Mouse (Mus musculus): ENCODE measurements around the gene Rcc2.

The Rcc2 gene

GRCm38 (mm10) chr4:140684881-140685303 is 15.4 kb upstream of the Rcc2 start:
- peak; percentile 54 for DNase-seq (ENCODE audit: low spot score)

- DNase-seq (ENCODE audit: low spot score): no peak
These were observed 12.1 kb upstream of the Rcc2 start for GRCm38 (mm10) chr4:140688044-140688825.

GRCm38 (mm10) chr4:140688826-140689425 is 11.4 kb upstream of the Rcc2 start:
- no peak for DNase-seq (ENCODE audit: low spot score)

- no peak for DNase-seq (ENCODE audit: low spot score)
These were observed 10.3 kb upstream of the Rcc2 start for GRCm38 (mm10) chr4:140689873-140690655.

GRCm38 (mm10) chr4:140691481-140691880 is 8.9 kb upstream of the Rcc2 start:
- no peak for DNase-seq (ENCODE audit: low spot score)

- DNase-seq (ENCODE audit: low spot score): no peak
These were observed 6.8 kb upstream of the Rcc2 start for GRCm38 (mm10) chr4:140693513-140693912.

GRCm38 (mm10) chr4:140694551-140695060 is 5.7 kb upstream of the Rcc2 start:
- no peak for DNase-seq (ENCODE audit: low spot score)

- no peak for DNase-seq (ENCODE audit: low spot score)
These were observed 5.2 kb upstream of the Rcc2 start for GRCm38 (mm10) chr4:140695146-140695545.

- no peak for DNase-seq (ENCODE audit: low spot score)
These were observed 4.4 kb upstream of the Rcc2 start for GRCm38 (mm10) chr4:140695675-140696585.

GRCm38 (mm10) chr4:140699441-140700127 is 757 bp upstream of the Rcc2 start:
- peak; percentile 51 for DNase-seq (ENCODE audit: low spot score)

GRCm38 (mm10) chr4:140701049-140701715 is 841 bp downstream of the Rcc2 start:
- DNase-seq (ENCODE audit: low spot score): peak; percentile 84

GRCm38 (mm10) chr4:140701716-140702561 is 1.6 kb downstream of the Rcc2 start:
- peak; percentile 59 for DNase-seq (ENCODE audit: low spot score)

- DNase-seq (ENCODE audit: low spot score): peak; percentile 87
These were observed 2.4 kb downstream of the Rcc2 start for GRCm38 (mm10) chr4:140702611-140703327.

- DNase-seq (ENCODE audit: low spot score): no peak
These were observed 3.3 kb downstream of the Rcc2 start for GRCm38 (mm10) chr4:140703636-140704035.

GRCm38 (mm10) chr4:140704166-140704565 is 3.8 kb downstream of the Rcc2 start:
- DNase-seq (ENCODE audit: low spot score): no peak

- no peak for DNase-seq (ENCODE audit: low spot score)
These were observed 7.3 kb downstream of the Rcc2 start for GRCm38 (mm10) chr4:140707615-140708014.

GRCm38 (mm10) chr4:140708297-140708927 is 8.1 kb downstream of the Rcc2 start:
- no peak for DNase-seq (ENCODE audit: low spot score)

- DNase-seq (ENCODE audit: low spot score): no peak
These were observed 8.8 kb downstream of the Rcc2 start for GRCm38 (mm10) chr4:140709111-140709510.

Measured in retina, embryonic 14.5 days (tissue).